In the genomic region with DNA sequence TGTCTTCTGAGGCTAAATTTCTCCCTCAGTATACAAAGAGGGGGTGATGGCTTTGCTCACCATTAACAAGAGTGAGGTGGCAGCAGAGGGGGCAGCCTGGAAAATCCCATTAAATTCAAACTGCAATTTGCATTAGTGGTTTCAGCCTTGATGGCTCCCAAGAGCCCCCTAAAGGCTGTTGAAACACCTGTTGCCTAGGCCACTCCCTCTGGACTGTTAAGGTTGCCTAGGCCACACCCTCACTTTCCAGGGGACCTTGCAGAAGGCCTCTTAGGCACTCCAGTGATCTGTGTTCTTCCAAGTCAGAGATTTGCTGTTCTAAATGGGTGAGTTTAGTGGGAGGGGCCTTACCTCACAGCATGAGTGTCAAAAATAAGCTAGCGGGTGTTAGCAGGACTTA, we compare ENCODE assay signal across 12 mouse cellular contexts.
DNase-seq lines count a peak whose midpoint lies in the region; ATAC-seq and TF ChIP-seq lines count a peak whose summit lies in the region.
"Had no signal": no experiment of that assay in that cellular context is flagged by ENCODE, and none has a peak within 500 bp of the region (broad histone marks: within the 10 kb centered on the region; RNA-seq: fewer than 3 reads in every experiment).

No protein-coding gene starts in this region.

- ATAC-seq in forebrain, embryonic 15.5 days (replicated peaks), result no peak
- ATAC-seq in forebrain, embryonic 14.5 days, result no peak
- ATAC-seq in lung, postnatal 0 days, result peak; percentile 80
- ATAC-seq in monocyte, adult 5-6 weeks (replicated peaks; ENCODE audit: insufficient number of reproducible peaks, low FRiP score, low TSS enrichment, poor library complexity, severe bottlenecking), result no peak

- no peak for TF ChIP-seq CTCF in lung, postnatal 0 days (IDR thresholded peaks at IDR 0.05)

- WGBS in forebrain, embryonic 15.5 days, result 72% methylated on average over 1 of the region's 1 CpGs
- 83% methylated on average over 1 of the region's 1 CpGs for WGBS in forebrain, embryonic 14.5 days
- WGBS in lung, postnatal 0 days, result 56% methylated on average over 1 of the region's 1 CpGs

- peak overlapping the region; percentile 16; the same call in 1 of the 2 replicates for H3K27ac ChIP-seq in forebrain, embryonic 15.5 days (replicated peaks)
- no peak overlapping the region; the same call in 1 of the 2 replicates for H3K27ac ChIP-seq in forebrain, embryonic 14.5 days (ENCODE audit: low read depth, low read length)
- no peak overlapping the region for H3K27ac ChIP-seq in lung, postnatal 0 days (ENCODE audit: low read length)
- H3K27ac ChIP-seq: liver, embryonic 15.5 days had no signal

- no peaks in the 10 kb centered on the region for H3K9me3 ChIP-seq in forebrain, embryonic 15.5 days
- H3K9me3 ChIP-seq in forebrain, embryonic 14.5 days (replicated peaks; ENCODE audit: control insufficient read depth, low read length), result no peaks in the 10 kb centered on the region
- H3K9me3 ChIP-seq in lung, postnatal 0 days (ENCODE audit: low read length), result no peaks in the 10 kb centered on the region
- H3K9me3 ChIP-seq: liver, embryonic 15.5 days had no signal

- no peak overlapping the region for H3K4me3 ChIP-seq in forebrain, embryonic 15.5 days
- no peak overlapping the region for H3K4me3 ChIP-seq in forebrain, embryonic 14.5 days (ENCODE audit: low read depth, low read length)
- no peak overlapping the region for H3K4me3 ChIP-seq in lung, postnatal 0 days (ENCODE audit: low read depth, low read length)
- H3K4me3 ChIP-seq: erythroblast, embryonic 14.5 days; liver, embryonic 15.5 days had no signal

- no peak for DNase-seq in forebrain, embryonic 14.5 days (ENCODE audit: low spot score)
- peak; percentile 27 to 29 for DNase-seq in spleen, postnatal 36 days (ENCODE audit: low spot score in 2 of 2)
- DNase-seq in spleen, adult 18-20 months, result no peak
- DNase-seq in lung, postnatal 0 days (ENCODE audit: low spot score), result peak; percentile 62
- no peak for DNase-seq in cerebellum, adult 8-10 months
- DNase-seq in urinary bladder, adult 2 months (ENCODE audit: low spot score), result no peak
- DNase-seq: kidney, adult 18-20 months; right cerebral cortex, postnatal 14 days had no signal

- H3K27me3 ChIP-seq in forebrain, embryonic 15.5 days, result no peaks in the 10 kb centered on the region
- H3K27me3 ChIP-seq in forebrain, embryonic 14.5 days (replicated peaks; ENCODE audit: control insufficient read depth, insufficient read depth, low read length), result no peaks in the 10 kb centered on the region
- no peaks in the 10 kb centered on the region for H3K27me3 ChIP-seq in lung, postnatal 0 days (replicated peaks; ENCODE audit: insufficient read depth, low read length)
- H3K27me3 ChIP-seq: liver, embryonic 15.5 days had no signal

- TF ChIP-seq EP300 in lung, postnatal 0 days (IDR thresholded peaks at IDR 0.05), result no peak

- peaks cover 70% of the 10 kb centered on the region for H3K4me1 ChIP-seq in forebrain, embryonic 15.5 days
- H3K4me1 ChIP-seq in forebrain, embryonic 14.5 days (ENCODE audit: control insufficient read depth, insufficient read depth, low read length), result peaks cover 67% of the 10 kb centered on the region
- 0 out of 2 replicates have a peak, but pooled peaks cover 6% of the 10 kb centered on the region for H3K4me1 ChIP-seq in lung, postnatal 0 days (ENCODE audit: insufficient read depth, low read depth, low read length)

- no peaks in the 10 kb centered on the region for H3K36me3 ChIP-seq in forebrain, embryonic 15.5 days
- no peaks in the 10 kb centered on the region for H3K36me3 ChIP-seq in forebrain, embryonic 14.5 days (ENCODE audit: control insufficient read depth, insufficient read depth, low read length)
- no peaks in the 10 kb centered on the region for H3K36me3 ChIP-seq in lung, postnatal 0 days (ENCODE audit: insufficient read depth, low read length)
- H3K36me3 ChIP-seq: liver, embryonic 15.5 days had no signal

- H3K9ac ChIP-seq in forebrain, embryonic 15.5 days (replicated peaks), result no peak overlapping the region
- H3K9ac ChIP-seq in forebrain, embryonic 14.5 days (ENCODE audit: low read length), result no peak overlapping the region
- no peak overlapping the region for H3K9ac ChIP-seq in lung, postnatal 0 days (replicated peaks; ENCODE audit: low read depth)
- H3K9ac ChIP-seq: liver, embryonic 15.5 days had no signal

- H3K4me2 ChIP-seq in forebrain, embryonic 15.5 days (replicated peaks), result no peak overlapping the region
- H3K4me2 ChIP-seq in forebrain, embryonic 14.5 days (ENCODE audit: low read length), result no peak overlapping the region
- H3K4me2 ChIP-seq in lung, postnatal 0 days (replicated peaks; ENCODE audit: low read depth, low read length), result no peak overlapping the region
- H3K4me2 ChIP-seq: liver, embryonic 15.5 days had no signal

Comparison
In these comparisons a context has a peak if more than half of its experiments do, and no peak if none do; other contexts are left out.
1. DNase-seq: peak in spleen, postnatal 36 days (2 of 2) and lung, postnatal 0 days (single experiment); none in forebrain, embryonic 14.5 days (single experiment), spleen, adult 18-20 months (0 of 2), cerebellum, adult 8-10 months (single experiment) and urinary bladder, adult 2 months (single experiment).